Mouse (Mus musculus): ENCODE data around the gene Capn15. TPM values are rescaled to one million over a fixed set of nuclear protein-coding genes. Genes with fewer than 3 reads are reported as not detected.

Capn15 gene
- polyA plus RNA-seq, 1 experiment from 2014 or later, result 21.1 TPM

- peaks cover 7% of the 10 kb centered on the region for H3K36me3 ChIP-seq (ENCODE audit: control insufficient read depth, insufficient read depth, low read length)
- ATAC-seq (ENCODE audit: low read depth), result no peak
- H3K27ac ChIP-seq (ENCODE audit: low read length), result no peak overlapping the region
- no peak overlapping the region for H3K9ac ChIP-seq (ENCODE audit: low read length)
- no peak overlapping the region for H3K4me3 ChIP-seq (ENCODE audit: low read length)
- H3K4me1 ChIP-seq (replicated peaks; ENCODE audit: control insufficient read depth, insufficient read depth, low read length), result no peaks in the 10 kb centered on the region
- no peaks in the 10 kb centered on the region for H3K27me3 ChIP-seq (ENCODE audit: control insufficient read depth, insufficient read depth, low read depth, low read length)
- 91% methylated on average over 5 of the region's 5 CpGs for WGBS
- H3K9me3 ChIP-seq (ENCODE audit: control insufficient read depth, low read length), result no peaks in the 10 kb centered on the region
- no peak overlapping the region for H3K4me2 ChIP-seq (ENCODE audit: low read depth, low read length)
Measured at GRCm38 (mm10) chr17:25961566-25961965, 24.0 kb downstream of the Capn15 start.

GRCm38 (mm10) chr17:25959630-25960467, 25.7 kb downstream of the Capn15 start:
- Histone ChIP-seq H3K27me3 (ENCODE audit: control insufficient read depth, insufficient read depth, low read depth, low read length) (no peaks in the 10 kb centered on the region), H3K4me3 (ENCODE audit: low read length) (no peak overlapping the region), H3K9me3 (ENCODE audit: control insufficient read depth, low read length) (no peaks in the 10 kb centered on the region), H3K4me1 (replicated peaks; ENCODE audit: control insufficient read depth, insufficient read depth, low read length) (no peaks in the 10 kb centered on the region), H3K27ac (ENCODE audit: low read length) (no peak overlapping the region), H3K9ac (ENCODE audit: low read length) (no peak overlapping the region), H3K4me2 (ENCODE audit: low read depth, low read length) (no peak overlapping the region), H3K36me3 (ENCODE audit: control insufficient read depth, insufficient read depth, low read length) (peaks cover 7% of the 10 kb centered on the region)
- ATAC-seq (ENCODE audit: low read depth), result no peak
- 87% methylated on average over 23 of the region's 23 CpGs for WGBS

- no peak overlapping the region for H3K27ac ChIP-seq (ENCODE audit: low read length)
- H3K4me2 ChIP-seq (ENCODE audit: low read depth, low read length), result no peak overlapping the region
- peaks cover 2% of the 10 kb centered on the region; the same call in 1 of the 2 replicates for H3K27me3 ChIP-seq (ENCODE audit: control insufficient read depth, insufficient read depth, low read depth, low read length)
- H3K36me3 ChIP-seq (ENCODE audit: control insufficient read depth, insufficient read depth, low read length), result peaks cover 7% of the 10 kb centered on the region
- H3K9me3 ChIP-seq (ENCODE audit: control insufficient read depth, low read length), result no peaks in the 10 kb centered on the region
- ATAC-seq (ENCODE audit: low read depth), result no peak
- no peak overlapping the region for H3K4me3 ChIP-seq (ENCODE audit: low read length)
- 93% methylated on average over 11 of the region's 11 CpGs for WGBS
- H3K9ac ChIP-seq (ENCODE audit: low read length), result no peak overlapping the region
- H3K4me1 ChIP-seq (replicated peaks; ENCODE audit: control insufficient read depth, insufficient read depth, low read length), result no peaks in the 10 kb centered on the region
Measured at GRCm38 (mm10) chr17:25958771-25959494, 26.7 kb downstream of the Capn15 start.

- 82% methylated on average over 14 of the region's 14 CpGs for WGBS
- peaks cover 7% of the 10 kb centered on the region for H3K36me3 ChIP-seq (ENCODE audit: control insufficient read depth, insufficient read depth, low read length)
- H3K27ac ChIP-seq (ENCODE audit: low read length), result no peak overlapping the region
- H3K4me2 ChIP-seq (ENCODE audit: low read depth, low read length), result no peak overlapping the region
- no peak overlapping the region for H3K4me3 ChIP-seq (ENCODE audit: low read length)
- no peaks in the 10 kb centered on the region for H3K9me3 ChIP-seq (ENCODE audit: control insufficient read depth, low read length)
- no peaks in the 10 kb centered on the region for H3K4me1 ChIP-seq (replicated peaks; ENCODE audit: control insufficient read depth, insufficient read depth, low read length)
- peaks cover 14% of the 10 kb centered on the region for H3K27me3 ChIP-seq (ENCODE audit: control insufficient read depth, insufficient read depth, low read depth, low read length)
- no peak for ATAC-seq (ENCODE audit: low read depth)
- H3K9ac ChIP-seq (ENCODE audit: low read length), result no peak overlapping the region
Measured at GRCm38 (mm10) chr17:25957586-25958051, 28.0 kb downstream of the Capn15 start.

GRCm38 (mm10) chr17:25956631-25957030, 29.0 kb downstream of the Capn15 start:
- no peak overlapping the region for H3K4me3 ChIP-seq (ENCODE audit: low read length)
- WGBS, result 87% methylated on average over 7 of the region's 7 CpGs
- peaks cover 5% of the 10 kb centered on the region for H3K36me3 ChIP-seq (ENCODE audit: control insufficient read depth, insufficient read depth, low read length)
- no peaks in the 10 kb centered on the region for H3K9me3 ChIP-seq (ENCODE audit: control insufficient read depth, low read length)
- no peak overlapping the region for H3K4me2 ChIP-seq (ENCODE audit: low read depth, low read length)
- peaks cover 24% of the 10 kb centered on the region for H3K27me3 ChIP-seq (ENCODE audit: control insufficient read depth, insufficient read depth, low read depth, low read length)
- H3K9ac ChIP-seq (ENCODE audit: low read length), result no peak overlapping the region
- H3K27ac ChIP-seq (ENCODE audit: low read length), result no peak overlapping the region
- peaks cover 6% of the 10 kb centered on the region for H3K4me1 ChIP-seq (replicated peaks; ENCODE audit: control insufficient read depth, insufficient read depth, low read length)
- no peak for ATAC-seq (ENCODE audit: low read depth)

- no peaks in the 10 kb centered on the region for H3K9me3 ChIP-seq (ENCODE audit: control insufficient read depth, low read length)
- peaks cover 10% of the 10 kb centered on the region for H3K4me1 ChIP-seq (replicated peaks; ENCODE audit: control insufficient read depth, insufficient read depth, low read length)
- WGBS, result 67% methylated on average over 7 of the region's 7 CpGs
- no peak overlapping the region for H3K9ac ChIP-seq (ENCODE audit: low read length)
- H3K27me3 ChIP-seq (ENCODE audit: control insufficient read depth, insufficient read depth, low read depth, low read length), result peaks cover 29% of the 10 kb centered on the region
- H3K4me3 ChIP-seq (ENCODE audit: low read length), result no peak overlapping the region
- no peak overlapping the region for H3K27ac ChIP-seq (ENCODE audit: low read length)
- H3K36me3 ChIP-seq (ENCODE audit: control insufficient read depth, insufficient read depth, low read length), result peaks cover 5% of the 10 kb centered on the region
- no peak for ATAC-seq (ENCODE audit: low read depth)
- H3K4me2 ChIP-seq (ENCODE audit: low read depth, low read length), result no peak overlapping the region
Measured at GRCm38 (mm10) chr17:25956201-25956600, 29.4 kb downstream of the Capn15 start.

- ATAC-seq (ENCODE audit: low read depth), result no peak
- no peak overlapping the region for H3K4me2 ChIP-seq (ENCODE audit: low read depth, low read length)
- peaks cover 33% of the 10 kb centered on the region for H3K27me3 ChIP-seq (ENCODE audit: control insufficient read depth, insufficient read depth, low read depth, low read length)
- peaks cover 13% of the 10 kb centered on the region for H3K4me1 ChIP-seq (replicated peaks; ENCODE audit: control insufficient read depth, insufficient read depth, low read length)
- no peak overlapping the region for H3K4me3 ChIP-seq (ENCODE audit: low read length)
- peaks cover 5% of the 10 kb centered on the region for H3K36me3 ChIP-seq (ENCODE audit: control insufficient read depth, insufficient read depth, low read length)
- WGBS, result 69% methylated on average over 3 of the region's 3 CpGs
- no peak overlapping the region for H3K27ac ChIP-seq (ENCODE audit: low read length)
- H3K9ac ChIP-seq (ENCODE audit: low read length), result no peak overlapping the region
- no peaks in the 10 kb centered on the region for H3K9me3 ChIP-seq (ENCODE audit: control insufficient read depth, low read length)
Measured at GRCm38 (mm10) chr17:25955736-25956135, 29.9 kb downstream of the Capn15 start.

GRCm38 (mm10) chr17:25954671-25955070, 30.9 kb downstream of the Capn15 start:
- ATAC-seq (ENCODE audit: low read depth), result no peak

GRCm38 (mm10) chr17:25953161-25953560, 32.4 kb downstream of the Capn15 start:
- peaks cover 13% of the 10 kb centered on the region for H3K4me1 ChIP-seq (replicated peaks; ENCODE audit: control insufficient read depth, insufficient read depth, low read length)
- peaks cover 2% of the 10 kb centered on the region; the same call in 1 of the 2 replicates for H3K36me3 ChIP-seq (ENCODE audit: control insufficient read depth, insufficient read depth, low read length)
- H3K9me3 ChIP-seq (ENCODE audit: control insufficient read depth, low read length), result no peaks in the 10 kb centered on the region
- peaks cover 44% of the 10 kb centered on the region for H3K27me3 ChIP-seq (ENCODE audit: control insufficient read depth, insufficient read depth, low read depth, low read length)
- H3K4me2 ChIP-seq (ENCODE audit: low read depth, low read length), result no peak overlapping the region
- WGBS, result 71% methylated on average over 5 of the region's 5 CpGs
- ATAC-seq (ENCODE audit: low read depth), result no peak
- H3K9ac ChIP-seq (ENCODE audit: low read length), result no peak overlapping the region
- H3K27ac ChIP-seq (ENCODE audit: low read length), result no peak overlapping the region
- H3K4me3 ChIP-seq (ENCODE audit: low read length), result no peak overlapping the region

More at GRCm38 (mm10) chr17:25954671-25955070, 30.9 kb downstream of the Capn15 start:
- 88% methylated on average over 2 of the region's 2 CpGs for WGBS
- H3K9ac ChIP-seq (ENCODE audit: low read length), result no peak overlapping the region
- H3K27me3 ChIP-seq (ENCODE audit: control insufficient read depth, insufficient read depth, low read depth, low read length), result peaks cover 44% of the 10 kb centered on the region
- no peak overlapping the region for H3K27ac ChIP-seq (ENCODE audit: low read length)
- H3K4me1 ChIP-seq (replicated peaks; ENCODE audit: control insufficient read depth, insufficient read depth, low read length), result peaks cover 13% of the 10 kb centered on the region
- no peak overlapping the region for H3K4me3 ChIP-seq (ENCODE audit: low read length)
- peaks cover 5% of the 10 kb centered on the region for H3K36me3 ChIP-seq (ENCODE audit: control insufficient read depth, insufficient read depth, low read length)
- no peaks in the 10 kb centered on the region for H3K9me3 ChIP-seq (ENCODE audit: control insufficient read depth, low read length)
- H3K4me2 ChIP-seq (ENCODE audit: low read depth, low read length), result no peak overlapping the region
